Mouse (Mus musculus): ENCODE data around the gene Rps26.

- TF ChIP-seq POLR2A (IDR thresholded peaks at IDR 0.05; ENCODE audit: insufficient read length, low read depth) (no peak), MAX (IDR thresholded peaks at IDR 0.05; ENCODE audit: low read depth) (no peak), USF1 (IDR thresholded peaks at IDR 0.05; ENCODE audit: low read depth) (no peak), TCF12 (IDR thresholded peaks at IDR 0.05; ENCODE audit: insufficient read depth, poor library complexity, severe bottlenecking) (no peak), MYOG (IDR thresholded peaks at IDR 0.05; ENCODE audit: control insufficient read depth in 1 of 3, insufficient read depth in 1 of 3, insufficient read length in 2 of 3, low read depth in 2 of 3) (no peak), POLR2AphosphoS2 (IDR thresholded peaks at IDR 0.05; ENCODE audit: insufficient read length, low read depth) (no peak), MYOD1 (IDR thresholded peaks at IDR 0.05; ENCODE audit: control insufficient read depth in 1 of 3, insufficient read length in 2 of 3, low read depth in 2 of 3) (no peak)
Measured at GRCm38 (mm10) chr10:128612433-128613153, 14.0 kb downstream of the Rps26 start.
